Mouse (Mus musculus) cerebellum, adult 11 months (tissue): Measurements from ENCODE around the gene Wdr43.
"Not testable (repeated sequence)": the region's sequence is repeated elsewhere in the genome, so short reads cannot be mapped to it uniquely, and the experiment has no call there.

ENCODE experiments used
- DNase-seq: peaks from one replicate; pipeline ENCODE4 v3.0.0; 2022

The Wdr43 gene

DNA sequence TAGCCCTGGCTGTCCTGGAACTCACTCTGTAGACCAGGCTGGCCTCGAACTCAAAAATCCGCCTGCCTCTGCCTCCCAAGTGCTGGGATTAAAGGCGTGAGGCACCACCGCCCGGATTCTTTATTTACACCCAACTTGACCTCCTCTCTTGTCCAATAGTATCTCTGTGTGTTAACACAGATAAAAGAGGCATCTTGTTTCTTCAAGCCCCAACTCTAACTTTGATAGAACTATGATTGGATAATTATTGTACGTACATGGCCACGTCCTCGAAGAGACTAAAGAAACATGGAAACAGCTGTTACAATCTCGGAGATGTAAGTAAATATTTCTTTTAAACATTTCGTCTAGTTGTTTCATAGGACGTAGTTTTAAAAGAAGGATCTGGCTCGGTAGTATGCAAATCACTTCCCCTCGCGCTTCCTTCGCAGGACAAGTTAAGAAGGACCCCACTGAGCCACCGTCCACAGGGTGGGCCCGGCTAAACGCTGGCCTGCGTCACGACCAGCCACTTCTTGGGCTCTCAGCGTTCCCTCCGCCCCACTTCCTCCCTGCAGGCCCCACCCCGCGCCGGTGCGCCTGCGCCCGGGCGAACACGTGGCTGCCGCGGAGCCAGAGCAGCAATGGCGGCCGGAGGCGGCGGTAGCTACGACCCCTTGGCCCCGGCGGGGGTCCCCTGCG lies at the start of gene Wdr43:
Gene Wdr43, plus strand, starts transcription at position 258 of the 681 bp plus-strand sequence.
- peak; percentile 93 for DNase-seq

DNA sequence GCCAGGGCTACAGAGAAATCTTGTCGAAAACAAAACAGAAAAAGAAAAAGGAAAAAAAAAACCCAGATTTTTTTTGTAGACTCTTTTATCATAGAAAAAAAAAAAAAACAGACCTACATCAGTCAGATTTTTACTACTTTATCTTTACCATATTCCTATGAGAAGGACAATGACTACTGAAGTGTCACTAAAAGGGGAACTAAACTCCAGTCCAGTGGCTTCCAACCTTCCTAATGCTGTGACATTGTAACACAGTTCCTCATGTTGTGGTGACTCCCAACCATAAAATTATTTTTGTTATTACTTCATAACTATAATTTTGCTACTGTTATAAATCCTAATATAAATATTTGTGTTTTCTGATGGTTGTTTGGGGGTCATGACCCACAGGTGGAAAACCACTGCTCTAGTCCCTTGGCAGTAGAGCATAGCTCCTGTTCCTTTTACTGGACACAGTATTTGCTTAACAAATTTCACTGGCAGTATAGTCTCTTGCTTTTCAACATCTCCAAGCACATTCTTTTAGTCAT lies 36.5 kb upstream of the Wdr43 start:
- no peak for DNase-seq

DNA sequence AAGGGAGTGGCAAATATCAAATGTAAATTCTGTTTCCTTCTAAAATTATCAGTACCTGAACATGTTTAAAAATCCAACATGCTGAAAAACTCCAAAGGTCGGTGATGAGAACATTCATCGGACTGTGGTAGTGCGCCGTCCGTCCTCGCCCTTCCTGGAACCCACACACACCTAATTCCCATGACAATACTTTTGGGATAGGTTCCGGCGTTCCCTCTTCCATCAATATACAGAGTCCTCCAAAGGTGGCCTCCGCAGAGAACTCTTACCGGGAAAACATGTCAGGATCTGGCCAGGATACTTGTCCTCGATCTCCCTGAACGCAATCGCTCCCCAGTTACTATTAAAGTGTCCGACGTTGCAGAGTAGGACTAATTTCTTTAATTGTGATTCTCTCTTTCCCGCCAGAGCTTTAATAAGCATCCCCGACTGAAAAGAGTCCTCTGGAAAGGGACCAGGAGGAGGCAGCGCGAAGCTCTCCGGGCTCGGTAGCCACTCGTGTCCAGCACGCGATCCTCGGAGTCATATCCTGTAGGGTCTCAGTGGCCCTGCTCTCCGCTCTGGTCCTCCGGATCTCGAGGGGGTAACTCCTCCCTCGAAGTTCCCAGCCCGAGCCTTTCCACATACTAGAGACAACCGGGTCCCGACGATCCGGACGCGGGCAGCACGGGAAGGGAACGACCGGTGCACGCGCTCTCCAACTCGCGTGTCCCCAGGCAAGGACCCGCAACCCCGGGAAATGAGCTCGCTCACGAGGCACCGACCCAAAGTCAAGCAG lies 17.6 kb upstream of the Wdr43 start:
- no peak for DNase-seq

DNA sequence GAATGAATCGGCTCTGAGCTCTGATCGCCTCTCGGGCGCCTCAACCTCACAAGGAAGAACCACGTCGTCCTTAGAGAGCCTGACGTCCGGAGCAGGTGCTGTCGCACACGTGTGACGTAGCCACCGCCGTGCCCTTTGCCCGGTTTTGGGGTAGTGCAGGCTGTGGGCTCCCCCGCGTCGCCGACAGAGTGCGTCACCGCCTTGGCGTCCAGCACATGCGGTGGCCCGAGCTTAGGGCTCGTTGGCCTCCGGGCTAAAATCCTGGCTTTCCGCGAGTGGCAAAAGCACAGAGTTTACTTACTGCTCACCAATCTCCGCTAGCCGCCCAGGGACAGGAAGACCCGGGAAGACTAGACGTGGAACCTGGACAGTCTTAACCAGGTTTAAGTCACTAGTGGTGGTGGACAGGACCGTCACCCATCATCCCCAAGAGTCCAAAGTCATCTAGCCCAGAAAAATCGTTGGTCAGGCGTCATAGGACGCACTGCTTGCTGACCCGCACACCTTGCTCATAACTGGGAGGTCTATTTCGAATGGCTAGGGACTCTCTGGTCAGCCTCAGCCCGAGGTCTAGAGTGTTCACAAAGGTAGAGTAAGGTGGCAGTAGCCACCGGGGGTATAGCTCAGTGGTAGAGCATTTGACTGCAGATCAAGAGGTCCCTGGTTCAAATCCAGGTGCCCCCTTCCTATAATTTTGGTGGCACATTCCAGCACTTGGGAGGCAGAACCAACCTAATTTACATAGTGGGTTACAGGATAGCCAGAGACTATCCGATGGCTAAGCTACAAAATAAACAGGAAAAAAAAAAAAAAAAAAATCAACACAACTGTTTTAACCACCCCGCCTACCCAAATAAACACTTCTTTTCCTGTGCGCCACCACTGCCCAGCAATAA lies 16.8 kb upstream of the Wdr43 start:
- peak; percentile 89 for DNase-seq

DNA sequence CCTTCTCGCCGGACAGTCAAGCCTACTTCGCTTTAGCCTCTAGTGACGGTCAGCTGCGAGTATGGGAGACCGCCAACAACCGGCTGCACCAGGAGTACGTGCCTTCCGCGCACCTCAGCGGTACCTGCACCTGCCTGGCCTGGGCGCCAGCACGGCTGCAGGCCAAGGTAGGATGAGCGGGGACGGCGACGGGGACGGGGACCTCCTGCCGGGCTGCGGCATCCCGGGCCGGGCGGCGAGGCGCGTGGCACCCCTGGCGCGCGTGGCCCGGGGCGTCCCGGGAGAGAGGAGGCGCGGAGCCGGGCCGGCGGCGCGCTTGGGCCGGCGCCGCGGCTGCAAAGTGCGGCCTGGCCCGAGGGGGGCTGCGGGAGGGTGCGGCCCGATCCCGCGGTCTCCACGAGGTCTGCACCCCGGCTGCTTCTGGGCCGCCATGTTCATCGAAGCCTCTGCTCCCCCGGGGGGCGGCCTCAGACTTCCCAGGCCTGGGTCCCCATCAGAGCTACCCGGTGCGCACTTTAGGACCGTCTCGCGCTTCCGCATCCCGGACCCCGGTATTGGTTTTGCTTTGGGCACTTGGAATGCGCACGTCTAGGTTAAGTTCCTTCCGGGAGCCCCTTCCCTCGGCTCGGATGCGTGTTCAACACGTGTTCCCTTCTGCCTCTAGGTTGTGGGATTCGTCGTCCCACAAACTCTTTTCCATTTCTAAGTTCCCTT lies 781 bp downstream of the Wdr43 start:
- DNase-seq = peak; percentile 27

DNA sequence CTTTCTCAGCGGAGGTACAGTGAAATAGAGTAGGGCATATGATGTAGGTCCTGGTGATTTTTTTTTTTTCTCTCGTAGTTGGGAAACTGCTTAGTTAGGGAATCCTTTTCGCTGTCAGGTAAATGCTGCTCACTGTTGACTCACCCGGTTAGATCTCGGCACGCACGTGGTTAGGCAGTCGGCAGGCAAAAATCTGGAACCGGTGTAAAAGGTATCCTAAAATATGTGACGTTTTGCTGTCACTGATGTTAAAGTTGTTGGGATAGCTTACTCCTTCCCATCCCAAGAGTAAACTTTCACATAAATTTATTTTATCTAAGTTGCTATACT lies 1.3 kb downstream of the Wdr43 start:
- DNase-seq = no peak

DNA sequence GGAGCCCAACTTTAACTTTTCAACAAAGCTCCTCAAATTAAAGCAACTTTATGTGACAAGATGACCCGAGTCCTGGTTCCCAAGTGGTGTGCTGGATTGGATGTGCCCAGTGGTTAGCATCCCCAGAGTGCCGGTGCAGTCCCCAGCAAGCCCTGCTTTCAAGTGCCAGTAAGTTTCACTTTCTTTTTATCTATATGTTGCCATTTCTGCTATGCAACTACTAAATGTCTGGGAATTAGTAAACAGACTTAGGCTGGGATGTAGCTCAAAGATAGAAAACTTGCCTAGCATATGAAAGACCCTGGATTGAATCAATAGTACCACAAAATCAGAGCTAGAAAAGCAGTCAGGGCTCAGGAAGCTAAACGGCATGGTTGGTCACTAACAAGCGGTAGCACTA lies 2.3 kb downstream of the Wdr43 start:
- no peak for DNase-seq

DNA sequence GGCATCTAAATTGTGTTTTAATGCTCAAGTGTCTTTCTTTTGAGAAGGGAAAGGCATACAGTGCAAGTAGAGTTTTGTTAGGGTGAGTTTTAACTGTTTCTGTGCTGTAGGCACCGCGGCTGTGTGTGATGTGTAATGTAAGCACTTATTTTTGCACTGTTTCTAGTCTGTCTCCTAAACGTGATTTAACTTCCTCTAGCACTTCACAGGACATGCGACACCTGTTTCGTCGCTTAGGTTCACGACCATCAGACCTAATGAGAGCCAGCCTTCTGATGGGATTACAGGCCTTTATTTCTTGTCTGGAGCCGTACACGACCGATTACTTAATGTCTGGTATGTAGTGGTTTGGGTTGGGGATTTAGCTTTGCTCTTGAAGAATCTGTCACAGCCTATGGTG lies 16.1 kb downstream of the Wdr43 start:
- no peak for DNase-seq

DNA sequence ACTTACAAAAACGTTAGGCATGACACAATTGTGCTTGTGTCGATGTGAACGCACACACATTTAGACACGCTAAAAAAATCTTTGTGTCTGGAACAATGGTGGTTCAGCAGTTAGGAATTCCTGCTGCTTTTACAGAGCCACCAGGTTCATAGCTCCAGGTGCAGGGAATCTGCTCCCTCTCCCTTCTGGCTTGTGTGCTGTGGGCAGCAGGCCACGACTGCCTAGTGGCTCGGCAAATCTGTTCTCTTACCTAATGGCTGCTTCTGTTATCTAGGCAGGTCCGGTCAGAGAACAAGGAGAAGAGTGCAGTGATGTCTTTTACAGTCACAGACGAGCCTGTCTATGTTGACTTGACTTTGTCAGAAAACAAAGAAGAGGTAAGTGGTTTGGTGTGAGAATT lies 17.7 kb downstream of the Wdr43 start:
- DNase-seq = peak; percentile 38

DNA sequence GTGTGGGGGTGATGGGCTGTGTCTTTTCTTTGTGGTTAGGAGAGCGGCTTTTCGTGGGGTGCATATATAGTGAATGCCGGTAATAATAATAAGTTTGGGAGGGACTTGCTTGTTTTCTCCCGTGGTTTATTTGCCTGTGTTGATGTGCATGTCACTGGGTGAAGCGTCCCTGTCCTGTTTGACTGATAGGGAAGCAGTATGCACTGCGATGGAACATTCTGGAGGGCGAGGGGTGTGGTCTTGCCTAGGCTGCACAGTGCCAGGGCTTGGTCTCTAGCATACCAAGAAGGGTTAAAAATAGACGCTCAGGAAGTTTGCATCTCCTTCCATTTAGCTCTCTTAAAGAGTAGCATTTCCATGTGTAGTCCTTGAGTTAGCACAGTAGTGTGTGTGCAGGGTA lies 21.1 kb downstream of the Wdr43 start:
- no peak for DNase-seq

DNA sequence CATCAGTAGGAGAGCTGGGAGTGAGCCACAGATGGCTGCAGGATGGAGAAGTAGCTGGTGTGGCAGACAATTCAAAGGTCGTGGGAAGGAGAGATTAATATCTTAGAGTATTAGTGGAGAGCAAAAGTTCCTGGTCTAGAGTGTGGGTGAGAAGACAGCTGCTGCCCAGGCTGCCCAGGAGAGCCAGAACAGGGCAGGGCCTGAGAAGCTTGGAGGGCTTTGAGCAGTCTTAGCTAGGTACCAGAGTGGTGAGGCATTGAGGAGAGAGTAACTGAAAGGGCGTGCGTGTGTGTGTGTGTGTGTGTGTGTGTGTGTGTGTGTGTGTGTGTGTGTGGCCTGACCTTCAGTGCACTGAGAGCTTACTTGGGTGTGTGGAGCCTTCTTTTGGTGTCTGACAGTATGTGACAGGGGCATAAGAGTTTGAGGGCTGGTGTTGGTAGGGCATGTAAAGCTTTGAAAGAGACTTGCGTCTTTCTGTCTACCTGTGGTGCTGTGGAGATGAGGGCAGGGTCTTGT lies 22.1 kb downstream of the Wdr43 start:
- DNase-seq = no peak

DNA sequence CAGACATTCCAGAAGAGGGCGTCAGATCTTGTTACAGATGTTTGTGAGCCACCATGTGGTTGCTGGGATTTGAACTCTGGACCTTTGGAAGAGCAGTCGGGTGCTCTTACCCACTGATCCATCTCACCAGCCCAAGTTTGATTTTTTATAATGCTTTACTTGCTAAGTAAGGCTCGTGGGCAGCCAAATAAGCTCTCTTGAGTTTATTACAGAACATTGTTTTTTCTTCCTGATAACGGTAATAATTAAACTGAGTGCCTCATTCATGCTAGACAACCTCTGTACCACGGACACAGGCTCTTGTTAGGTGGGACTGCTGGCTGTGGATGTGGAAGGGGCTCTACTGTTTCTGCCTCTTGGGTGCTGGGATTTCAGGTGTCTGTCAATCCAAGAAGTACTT lies 23.4 kb downstream of the Wdr43 start:
- not testable (repeated sequence) for DNase-seq

DNA sequence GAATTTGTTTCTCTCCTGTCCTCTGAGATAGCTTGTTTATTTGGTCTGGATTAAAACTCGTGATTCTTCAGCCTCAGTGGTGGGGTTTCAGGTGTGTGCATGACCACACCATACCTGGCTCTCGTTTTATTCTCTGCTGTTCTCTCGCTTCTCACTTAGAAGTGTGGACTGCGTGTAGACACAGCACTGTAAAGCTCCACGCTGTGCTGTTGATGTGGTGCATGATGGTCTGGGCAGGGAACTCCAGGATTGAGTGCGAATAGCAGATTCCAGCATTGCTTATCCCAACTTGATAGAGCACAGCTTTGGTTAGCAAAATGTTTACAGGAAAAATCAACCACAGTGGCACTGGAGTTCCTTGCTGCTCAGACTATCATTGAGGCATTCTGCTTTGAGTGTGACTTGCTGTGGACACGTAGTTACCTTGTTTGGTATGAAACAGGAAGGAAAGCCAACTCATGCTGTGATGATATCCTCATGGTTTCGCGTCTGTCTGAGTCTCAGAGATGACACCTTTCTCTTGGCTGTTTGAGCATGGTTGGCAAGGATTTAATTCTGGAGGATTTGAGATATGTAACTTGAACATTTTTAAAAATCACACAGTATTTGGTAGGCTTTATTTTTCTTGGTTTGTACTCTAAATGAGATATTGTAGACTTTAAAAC lies 24.9 kb downstream of the Wdr43 start:
- DNase-seq = peak; percentile 12

DNA sequence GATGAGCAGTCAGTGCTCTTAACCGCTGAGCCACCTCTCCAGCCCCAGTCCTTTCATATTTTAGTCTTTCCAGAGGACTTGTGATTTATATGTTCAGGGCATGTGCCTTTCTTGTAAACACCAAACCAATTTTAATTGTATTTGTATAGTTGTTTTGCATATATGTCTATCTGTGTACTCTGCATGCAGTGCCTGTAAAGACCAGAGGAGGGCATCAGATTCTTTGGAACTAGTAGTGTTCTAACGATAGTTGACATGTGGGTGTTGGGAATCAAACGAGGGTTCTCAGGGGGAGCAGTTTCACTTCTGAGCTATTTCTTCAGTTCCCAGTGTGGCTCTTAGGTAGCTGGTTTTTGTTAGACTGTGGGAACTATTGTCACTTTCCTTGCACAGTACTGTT lies 26.5 kb downstream of the Wdr43 start:
- no peak for DNase-seq

DNA sequence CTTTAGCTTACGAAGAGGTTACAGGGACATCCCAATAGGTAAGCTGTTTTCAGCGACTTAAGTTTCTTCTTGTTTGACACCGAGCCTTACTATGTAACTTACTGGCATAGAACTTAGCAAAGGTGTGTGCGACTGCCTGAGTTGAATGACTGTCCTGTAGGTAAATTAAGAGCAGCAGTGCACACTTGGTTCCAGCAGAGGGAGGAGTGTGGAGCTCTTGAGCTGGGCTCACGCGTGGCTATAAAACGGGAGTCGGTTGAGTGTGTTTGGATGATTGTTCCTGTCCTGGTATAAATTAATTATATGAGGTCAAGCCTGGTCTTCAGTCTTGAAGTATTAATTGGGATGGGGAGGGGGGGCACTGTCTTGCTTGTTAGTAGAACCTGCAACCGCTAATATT lies 34.3 kb downstream of the Wdr43 start:
- no peak for DNase-seq

DNA sequence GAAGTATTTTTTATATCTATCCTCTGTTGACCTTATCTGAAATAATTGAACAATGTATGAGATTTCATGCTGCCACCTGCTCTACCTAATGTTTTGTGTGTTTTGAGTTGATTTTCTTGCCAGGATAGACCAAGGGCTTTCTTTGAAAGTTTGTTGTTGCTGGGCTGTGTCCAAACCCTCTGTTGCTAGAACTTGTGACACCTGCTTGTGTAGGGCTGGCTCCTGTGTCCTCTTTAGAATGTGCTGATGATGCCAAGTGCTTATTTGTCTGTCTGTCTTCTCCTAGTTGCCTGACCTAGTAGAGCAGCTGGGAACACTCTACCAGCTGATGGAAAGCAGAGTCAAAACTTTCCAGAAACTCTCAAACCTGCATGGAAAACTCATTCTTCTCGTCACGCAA lies 36.8 kb downstream of the Wdr43 start:
- DNase-seq = no peak

DNA sequence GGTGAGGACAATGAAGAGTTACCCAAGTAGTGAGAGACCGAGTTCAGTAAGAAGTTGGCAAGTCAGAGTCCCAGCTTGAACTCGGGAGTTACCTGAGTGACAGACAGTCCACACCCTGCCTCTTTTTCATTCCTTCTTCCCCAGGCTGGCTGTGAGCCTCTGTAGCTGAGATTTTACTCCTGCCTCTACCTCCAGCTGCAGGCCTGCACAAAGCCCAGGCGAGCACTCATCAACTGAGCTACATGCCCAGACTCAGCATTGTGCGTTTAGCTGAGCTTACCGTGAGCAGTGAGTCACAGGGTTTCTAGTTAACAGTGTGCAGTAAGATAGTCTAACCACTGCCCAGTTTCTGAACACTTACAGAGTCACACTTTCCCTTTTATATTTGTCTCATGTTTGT lies 37.2 kb downstream of the Wdr43 start:
- DNase-seq = no peak

DNA sequence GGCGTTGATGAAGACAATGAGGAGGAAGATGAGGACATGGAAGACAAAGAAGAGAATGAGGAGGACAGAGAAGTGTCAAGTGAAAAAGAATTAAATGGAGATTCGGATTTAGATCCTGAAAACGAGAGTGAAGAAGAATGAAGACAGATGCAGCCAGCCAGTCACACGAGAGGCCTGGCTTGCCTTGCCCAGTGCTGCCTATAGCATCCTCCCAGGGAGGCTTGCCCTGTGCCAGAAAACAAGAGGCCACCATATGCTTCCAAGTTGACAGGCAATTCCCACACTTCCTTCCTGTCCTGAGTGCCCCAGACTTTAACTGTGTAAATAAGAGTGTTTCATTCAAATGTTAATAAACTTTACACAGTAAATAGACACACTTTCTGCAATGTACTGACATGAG lies 41.8 kb downstream of the Wdr43 start:
- DNase-seq = peak; percentile 30

DNA sequence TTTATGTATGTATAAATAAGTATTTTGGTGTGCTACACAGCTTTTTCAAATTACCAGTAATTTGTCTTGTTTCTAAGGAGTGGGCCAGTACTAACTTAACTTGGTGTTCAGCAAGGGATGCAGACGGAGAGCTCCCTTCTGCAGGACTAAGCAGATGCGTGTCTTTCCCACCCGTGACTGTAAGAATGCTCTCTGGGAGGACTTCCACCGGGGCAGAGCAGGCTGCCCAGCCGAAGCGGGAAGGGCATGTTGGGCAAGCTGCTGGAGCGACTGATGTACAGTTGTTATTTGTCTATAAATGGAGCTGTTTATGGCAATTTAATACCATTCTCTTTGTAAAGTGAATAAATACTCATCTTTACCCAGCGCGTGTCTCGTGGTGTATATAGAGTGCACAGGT lies 43.0 kb downstream of the Wdr43 start:
- no peak for DNase-seq

DNA sequence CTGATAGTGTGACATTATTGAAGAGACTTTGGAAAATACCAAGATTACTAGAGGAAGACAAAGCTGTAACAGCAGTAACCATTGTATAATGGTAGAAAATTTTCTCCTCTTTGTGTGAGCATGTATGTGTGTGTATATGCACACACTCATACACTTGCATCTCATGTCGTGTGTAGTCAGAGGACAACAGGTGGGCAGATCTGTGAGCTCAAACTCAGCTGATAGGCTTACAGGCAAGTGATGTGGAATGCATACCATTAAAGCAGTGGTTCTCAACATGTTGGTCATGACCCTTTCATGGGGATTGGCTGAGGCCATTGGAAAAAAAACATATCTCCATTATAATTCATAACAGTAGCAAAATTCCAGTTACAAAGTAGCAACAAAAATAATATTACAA lies 44.7 kb downstream of the Wdr43 start:
- DNase-seq = no peak

DNA sequence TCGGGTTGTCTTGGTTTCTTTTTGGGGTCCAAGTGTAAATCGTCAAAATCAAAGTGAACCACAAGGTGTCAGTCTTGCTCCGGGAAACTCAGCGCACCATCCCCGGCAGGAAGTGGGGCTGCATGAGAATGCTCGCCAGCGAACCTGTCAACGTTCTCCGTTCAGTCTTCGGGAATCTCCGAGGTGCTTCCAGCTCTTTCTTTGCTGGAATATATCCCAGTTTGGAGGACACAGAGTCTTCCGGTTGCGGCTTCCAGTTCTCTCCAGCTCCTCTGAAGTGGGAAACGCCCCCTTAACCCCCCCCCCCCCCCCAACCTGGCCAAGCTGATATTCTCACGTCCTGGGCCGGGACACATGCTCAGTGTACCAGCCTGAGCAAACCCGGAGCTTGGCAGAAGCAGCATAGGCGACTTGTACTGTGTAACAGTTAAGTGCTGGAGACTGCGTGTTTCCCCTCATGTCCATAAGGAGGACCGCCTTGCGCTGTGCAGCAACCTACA lies 47.1 kb downstream of the Wdr43 start:
- peak; percentile 54 for DNase-seq

DNA sequence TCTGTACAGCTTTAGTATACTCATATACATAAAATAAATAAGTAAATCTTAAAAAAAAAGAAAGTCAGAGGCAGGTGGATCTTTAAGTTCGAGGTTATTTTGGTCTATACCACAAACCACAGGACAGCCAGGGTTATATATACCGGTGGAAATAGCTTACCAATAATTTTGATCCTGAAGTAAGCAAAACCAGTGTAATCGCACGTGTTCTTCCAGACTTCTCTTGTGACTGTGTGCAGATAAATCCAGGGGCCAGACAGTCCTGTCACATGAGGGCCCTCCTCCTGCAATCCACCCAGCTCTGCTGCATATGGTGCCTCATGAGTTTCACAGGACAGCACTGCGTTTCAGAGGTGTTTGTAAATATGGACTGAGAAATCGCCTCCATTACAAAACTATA lies 47.8 kb downstream of the Wdr43 start:
- DNase-seq = no peak
